Mouse (Mus musculus) embryonic fibroblast, embryonic 13.5 days (primary cell): ENCODE results near the gene Zdhhc12.

Experiments
- CTCF ChIP-seq: IDR thresholded peaks from 2 replicates; pipeline ENCODE4 v1.5.1; 2011; ENCODE audit warnings: mild to moderate bottlenecking, control low read depth, low read length, moderate library complexity, borderline replicate concordance; ENCODE audit not compliant: insufficient read depth
- POLR2A ChIP-seq: IDR thresholded peaks from 2 replicates; pipeline ENCODE4 v1.6.1; 2011; ENCODE audit warnings: low read depth, mild to moderate bottlenecking, control low read depth, low read length, moderate library complexity

DNA sequence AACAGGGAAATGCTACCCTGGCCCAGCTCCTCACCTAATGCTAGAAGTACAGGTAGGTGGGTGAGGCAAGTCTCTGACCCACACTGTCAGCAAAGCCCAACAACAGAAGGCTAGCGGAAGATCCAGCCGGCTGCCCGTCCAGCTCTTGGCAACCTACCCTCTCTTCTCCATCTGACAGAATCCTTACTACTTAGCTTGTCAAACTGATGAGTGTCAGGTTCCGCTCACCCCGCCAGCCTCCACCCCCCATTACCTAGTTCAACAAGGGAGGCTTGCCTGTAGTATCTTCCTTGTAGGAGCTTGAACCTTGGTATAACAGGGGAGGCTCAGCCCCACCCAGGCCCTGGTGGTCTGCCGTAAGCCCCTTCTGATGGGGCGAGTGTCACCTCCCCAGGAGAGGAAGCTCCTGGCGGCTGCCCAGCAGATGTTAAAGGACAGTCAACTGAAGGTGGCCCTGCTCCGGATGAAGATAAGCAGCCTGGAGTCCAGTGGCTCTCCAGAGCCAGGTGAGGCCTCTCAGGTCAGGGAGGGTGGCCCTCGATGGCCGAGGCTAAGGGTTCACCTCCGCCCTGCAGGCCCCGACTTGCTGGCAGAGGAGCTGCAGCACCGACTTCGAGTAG, 13.2 kb downstream of the Zdhhc12 start:
- no peak for TF ChIP-seq CTCF
- TF ChIP-seq POLR2A, result no peak
